Mouse (Mus musculus): ENCODE measurements around the gene Lect2. TPM values are rescaled to one million over a fixed set of nuclear protein-coding genes. Genes with fewer than 3 reads are reported as not detected.
A peak's percentile ranks its signal among the peaks of the same experiment; 100 is the strongest.

Lect2 gene
- polyA plus RNA-seq, 1 experiment from 2014 or later, result not detected

DNA sequence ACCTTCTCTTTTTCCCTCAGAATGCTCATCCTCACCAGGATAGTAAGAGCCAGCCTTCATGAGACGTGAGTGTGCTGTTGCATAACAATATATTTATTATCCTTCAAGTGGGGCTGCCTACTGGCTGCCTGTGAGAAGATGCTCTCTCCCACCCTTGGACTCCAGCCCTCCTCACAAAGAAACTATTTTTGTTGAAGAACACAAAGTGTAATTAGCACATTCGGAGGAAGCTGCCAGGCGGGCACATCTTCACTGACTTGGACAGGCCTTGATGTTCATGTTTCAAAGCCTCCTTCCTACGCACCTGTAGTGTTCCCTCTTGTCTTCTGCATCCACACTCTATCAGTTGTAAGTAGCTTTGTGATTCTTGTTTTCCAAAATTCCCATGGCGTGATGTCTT is 32.1 kb upstream of the Lect2 start:
- Histone ChIP-seq H3K4me3 (no peak overlapping the region), H3K27ac (peak overlapping the region; percentile 96), H3K27me3 (ENCODE audit: insufficient read depth, poor library complexity, severe bottlenecking) (no peaks in the 10 kb centered on the region), H3K36me3 (no peaks in the 10 kb centered on the region), H3K9me3 (no peaks in the 10 kb centered on the region), H3K4me1 (replicated peaks) (peaks cover 58% of the 10 kb centered on the region)
- 75% methylated on average over 5 of the region's 5 CpGs for WGBS
- no peak for DNase-seq (ENCODE audit: low spot score)

DNA sequence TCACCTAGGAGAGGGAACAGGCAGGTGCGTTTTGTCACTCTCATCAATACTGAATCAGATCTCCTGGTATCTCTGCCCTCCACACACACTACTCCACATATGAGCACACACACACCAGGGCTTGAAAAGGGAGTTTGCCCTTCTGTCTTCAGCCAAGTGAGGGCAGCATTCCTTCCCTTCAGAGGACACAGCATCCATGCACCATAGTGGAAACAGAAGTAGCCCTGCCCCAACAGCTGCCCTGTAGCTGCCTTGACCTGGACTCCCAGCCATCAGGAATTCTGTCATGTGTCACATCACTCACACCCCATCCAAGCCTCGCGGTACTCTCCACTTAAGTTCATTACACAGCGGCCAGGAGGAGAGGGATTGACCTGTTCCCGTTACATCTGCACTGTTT is 29.8 kb upstream of the Lect2 start:
- peaks cover 38% of the 10 kb centered on the region for H3K4me1 ChIP-seq (replicated peaks)
- no peaks in the 10 kb centered on the region for H3K9me3 ChIP-seq
- no peak overlapping the region for H3K4me3 ChIP-seq
- no peaks in the 10 kb centered on the region for H3K36me3 ChIP-seq
- DNase-seq (ENCODE audit: low spot score), result peak; percentile 25
- 74% methylated on average over 5 of the region's 5 CpGs for WGBS
- H3K27me3 ChIP-seq (ENCODE audit: insufficient read depth, poor library complexity, severe bottlenecking), result no peaks in the 10 kb centered on the region
- peak overlapping the region; percentile 59 for H3K27ac ChIP-seq

DNA sequence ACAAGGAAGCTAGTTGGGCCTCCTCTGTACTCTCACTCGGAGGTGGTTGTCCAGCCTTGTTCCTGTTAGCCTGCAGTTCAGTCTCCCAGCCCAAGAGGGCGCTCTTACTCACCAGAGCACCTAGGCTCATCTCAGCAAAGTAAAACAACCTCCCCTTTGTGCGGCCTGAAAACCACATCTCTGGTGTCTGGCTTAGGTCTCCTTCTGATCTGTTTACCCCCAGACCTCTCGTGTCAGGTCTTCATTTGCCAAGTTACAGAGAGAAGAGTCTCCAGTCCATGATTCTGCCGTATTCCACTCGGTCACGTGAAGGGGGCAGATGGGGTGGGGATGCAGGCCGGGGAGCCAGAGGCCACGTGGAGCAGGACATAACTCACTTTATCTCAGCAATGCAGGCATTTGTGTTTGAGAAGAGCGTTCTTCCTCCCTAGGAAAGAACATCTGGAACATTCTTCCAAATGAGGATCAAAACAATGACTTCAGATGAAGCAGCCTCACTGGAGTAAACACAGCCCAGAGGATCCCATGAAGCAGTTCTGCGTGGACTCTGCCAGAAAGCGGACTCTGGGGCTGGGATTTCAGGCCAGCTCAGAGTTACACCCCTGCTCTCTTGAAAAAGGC is 27.5 kb upstream of the Lect2 start:
- Histone ChIP-seq H3K27me3 (ENCODE audit: insufficient read depth, poor library complexity, severe bottlenecking) (no peaks in the 10 kb centered on the region), H3K4me1 (replicated peaks) (peaks cover 15% of the 10 kb centered on the region), H3K36me3 (no peaks in the 10 kb centered on the region), H3K27ac (peak overlapping the region; percentile 82), H3K4me3 (no peak overlapping the region), H3K9me3 (no peaks in the 10 kb centered on the region)
- DNase-seq (ENCODE audit: low spot score), result peak; percentile 83
- WGBS, result 63% methylated on average over 12 of the region's 12 CpGs

DNA sequence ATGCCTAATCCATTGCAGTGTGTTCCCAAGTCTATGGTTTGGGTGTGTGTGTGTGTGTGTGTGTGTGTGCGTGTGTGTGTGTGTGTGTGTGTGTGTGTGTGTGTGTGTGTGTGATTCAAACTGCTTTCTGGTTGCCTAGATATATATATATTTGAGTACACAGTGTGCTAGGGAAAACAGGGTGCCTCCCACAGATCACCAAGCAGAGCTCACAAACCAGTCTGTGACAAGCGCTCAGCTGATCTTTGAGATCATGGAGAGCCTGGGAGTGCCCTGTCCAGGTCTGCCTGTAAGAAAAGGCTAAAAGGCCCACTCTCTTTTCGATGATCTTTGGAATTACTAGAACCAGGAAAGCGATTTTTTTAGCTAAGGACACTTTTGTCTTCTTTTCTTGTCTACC is 26.8 kb upstream of the Lect2 start:
- DNase-seq (ENCODE audit: low spot score), result no peak
- no peak overlapping the region for H3K4me3 ChIP-seq
- peaks cover 8% of the 10 kb centered on the region; the same call in 1 of the 2 replicates for H3K4me1 ChIP-seq (replicated peaks)
- no peaks in the 10 kb centered on the region for H3K36me3 ChIP-seq
- H3K27me3 ChIP-seq (ENCODE audit: insufficient read depth, poor library complexity, severe bottlenecking), result no peaks in the 10 kb centered on the region
- H3K27ac ChIP-seq, result 0 out of 2 replicates have a peak overlapping the region, but pooled peaks have one; percentile 82
- WGBS, result 79% methylated on average over 4 of the region's 4 CpGs
- H3K9me3 ChIP-seq, result no peaks in the 10 kb centered on the region

DNA sequence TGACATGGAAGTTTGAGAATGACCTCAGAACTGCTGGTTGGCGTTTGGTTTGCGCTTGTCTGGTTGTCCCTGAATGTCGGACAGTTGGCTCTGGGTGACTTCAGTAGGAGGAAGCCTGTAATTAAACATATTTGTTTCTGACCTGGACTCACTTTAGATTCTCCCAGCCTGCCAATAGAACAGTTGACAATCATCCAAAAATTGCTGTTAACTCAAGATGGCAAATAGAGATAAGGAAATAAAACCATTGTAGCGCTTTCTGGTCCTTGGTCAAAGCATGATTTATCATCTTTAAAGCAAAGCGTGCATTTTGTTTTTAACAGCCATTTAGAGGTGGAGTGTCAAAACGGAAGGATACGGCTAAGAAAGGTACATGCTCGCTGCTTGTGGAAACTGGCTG is 23.3 kb upstream of the Lect2 start:
- DNase-seq (ENCODE audit: low spot score), result no peak
- no peaks in the 10 kb centered on the region for H3K27me3 ChIP-seq (ENCODE audit: insufficient read depth, poor library complexity, severe bottlenecking)
- H3K27ac ChIP-seq, result no peak overlapping the region
- no peak overlapping the region for H3K4me3 ChIP-seq
- WGBS, result 93% methylated on average over 8 of the region's 8 CpGs
- no peaks in the 10 kb centered on the region for H3K36me3 ChIP-seq
- H3K4me1 ChIP-seq (replicated peaks), result no peaks in the 10 kb centered on the region
- H3K9me3 ChIP-seq, result no peaks in the 10 kb centered on the region

DNA sequence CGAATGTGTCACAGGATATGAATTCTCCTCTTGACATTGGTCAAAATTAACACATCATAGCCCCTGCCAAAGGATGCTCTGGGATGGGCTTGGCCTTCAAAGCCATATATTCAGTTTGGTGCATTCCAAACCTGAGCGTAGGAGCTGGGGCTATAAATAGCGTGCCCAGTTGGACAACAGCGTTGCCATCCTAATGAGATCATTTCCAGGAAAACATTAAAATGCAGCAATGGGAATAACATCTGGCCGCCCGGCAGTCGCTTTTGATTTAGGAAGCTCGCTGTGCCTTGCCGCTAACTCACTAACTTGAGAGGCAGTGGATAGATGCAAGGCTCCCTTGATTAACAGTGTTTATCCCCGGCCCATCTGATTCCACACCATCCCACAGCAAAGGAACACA is 18.0 kb upstream of the Lect2 start:
- H3K4me3 ChIP-seq, result no peak overlapping the region
- H3K36me3 ChIP-seq, result no peaks in the 10 kb centered on the region
- DNase-seq (ENCODE audit: low spot score), result no peak
- H3K27ac ChIP-seq, result no peak overlapping the region
- H3K27me3 ChIP-seq (ENCODE audit: insufficient read depth, poor library complexity, severe bottlenecking), result no peaks in the 10 kb centered on the region
- H3K4me1 ChIP-seq (replicated peaks), result 0 out of 2 replicates have a peak, but pooled peaks cover 3% of the 10 kb centered on the region
- H3K9me3 ChIP-seq, result no peaks in the 10 kb centered on the region
- WGBS, result 79% methylated on average over 10 of the region's 10 CpGs

DNA sequence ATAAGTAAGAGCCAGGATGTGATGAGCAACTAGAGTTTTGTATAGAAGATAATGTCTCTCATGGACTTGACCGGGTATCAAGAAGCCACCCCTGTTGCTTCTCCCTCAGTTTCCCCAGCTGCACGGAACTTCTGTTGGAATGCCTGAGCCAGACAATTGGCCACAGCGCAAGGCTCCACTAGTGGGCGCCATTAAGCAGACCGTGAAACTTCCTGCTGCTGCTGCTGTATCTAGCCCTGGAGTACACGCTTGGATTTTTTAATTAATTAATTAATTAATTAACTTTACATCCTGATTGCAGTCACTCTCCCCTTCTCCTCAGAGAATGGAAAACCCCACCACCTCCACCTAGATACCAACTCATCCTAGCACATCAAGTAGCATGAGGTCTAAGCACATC is 14.8 kb upstream of the Lect2 start:
- no peak overlapping the region for H3K4me3 ChIP-seq
- 40% methylated on average over 6 of the region's 6 CpGs for WGBS
- no peaks in the 10 kb centered on the region for H3K9me3 ChIP-seq
- no peaks in the 10 kb centered on the region for H3K36me3 ChIP-seq
- H3K27me3 ChIP-seq (ENCODE audit: insufficient read depth, poor library complexity, severe bottlenecking), result no peaks in the 10 kb centered on the region
- peak; percentile 35 for DNase-seq (ENCODE audit: low spot score)
- no peak overlapping the region for H3K27ac ChIP-seq
- H3K4me1 ChIP-seq (replicated peaks), result peaks cover 21% of the 10 kb centered on the region

DNA sequence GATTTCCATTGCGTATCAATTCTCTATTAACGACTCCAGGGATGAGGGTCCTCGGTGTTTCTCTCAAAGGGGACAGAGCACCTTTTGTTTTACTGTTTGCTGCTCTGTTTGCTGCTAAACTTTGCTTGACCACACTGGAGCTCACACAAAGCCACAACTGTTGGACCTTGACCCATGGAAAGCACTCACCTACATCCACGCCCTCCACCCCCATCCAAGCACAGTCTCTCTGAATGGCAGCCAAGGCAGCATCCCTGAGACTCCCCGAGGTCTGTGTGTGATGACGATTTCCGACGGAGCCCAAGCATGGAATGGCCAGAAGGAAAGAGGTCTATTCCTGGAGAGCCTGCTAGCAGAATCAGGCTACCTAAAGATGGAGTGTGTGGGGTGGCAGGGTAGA is 12.8 kb upstream of the Lect2 start:
- WGBS, result 77% methylated on average over 8 of the region's 8 CpGs
- H3K4me3 ChIP-seq, result no peak overlapping the region

DNA sequence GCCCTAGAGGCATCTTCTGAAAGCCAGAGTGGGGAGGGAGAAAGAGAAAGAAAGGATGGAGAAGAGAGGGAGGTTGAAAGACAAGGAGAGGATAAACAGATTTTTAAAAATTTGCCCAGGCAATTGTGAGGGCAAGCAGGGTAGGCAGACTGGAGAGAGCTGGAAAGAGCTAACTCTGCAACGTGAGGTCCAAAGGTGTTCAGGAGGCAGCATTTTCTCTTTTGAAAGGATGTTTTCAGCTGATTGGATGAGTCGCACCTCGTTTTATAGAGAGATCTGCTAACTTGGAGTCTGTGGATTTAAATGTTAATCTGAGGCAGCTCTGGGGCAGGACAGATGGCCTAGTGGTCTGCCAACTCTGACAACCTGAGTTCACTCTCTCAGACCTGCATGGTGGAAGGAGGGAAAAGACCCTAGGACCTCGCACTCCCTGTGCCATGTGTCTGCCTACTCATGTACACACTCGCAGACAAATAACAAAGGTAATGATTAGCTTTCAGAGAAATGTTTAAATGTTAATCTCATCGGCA is 11.6 kb upstream of the Lect2 start:
- Histone ChIP-seq H3K4me3 (no peak overlapping the region), H3K27ac (no peak overlapping the region), H3K4me1 (replicated peaks) (peaks cover 32% of the 10 kb centered on the region), H3K27me3 (ENCODE audit: insufficient read depth, poor library complexity, severe bottlenecking) (no peaks in the 10 kb centered on the region), H3K36me3 (no peaks in the 10 kb centered on the region), H3K9me3 (no peaks in the 10 kb centered on the region)
- no peak for DNase-seq (ENCODE audit: low spot score)
- 88% methylated on average over 6 of the region's 6 CpGs for WGBS

More for the DNA sequence above, 12.8 kb upstream of the Lect2 start:
- Histone ChIP-seq H3K36me3 (no peaks in the 10 kb centered on the region), H3K4me1 (replicated peaks) (peaks cover 25% of the 10 kb centered on the region), H3K27ac (no peak overlapping the region), H3K27me3 (ENCODE audit: insufficient read depth, poor library complexity, severe bottlenecking) (no peaks in the 10 kb centered on the region), H3K9me3 (no peaks in the 10 kb centered on the region)
- DNase-seq (ENCODE audit: low spot score), result no peak

DNA sequence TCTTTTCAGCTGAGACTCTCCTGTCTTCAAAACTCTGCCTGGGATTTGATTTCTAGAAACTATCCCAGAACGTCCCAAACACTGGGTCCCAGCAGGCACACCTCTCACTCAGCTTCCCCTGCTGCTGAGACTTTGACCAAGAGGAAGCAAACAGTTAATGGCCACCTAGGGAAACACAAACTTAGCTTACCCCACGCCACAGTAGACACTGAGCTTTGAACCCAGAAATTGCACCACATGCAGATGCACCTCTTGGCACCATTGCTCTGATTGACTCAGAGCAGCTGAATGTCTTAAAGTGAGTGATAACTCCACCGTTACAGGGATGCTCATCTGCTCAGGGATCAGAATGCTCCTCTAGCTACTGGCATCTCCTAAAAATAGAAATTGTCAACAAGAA is 10.5 kb upstream of the Lect2 start:
- no peak overlapping the region for H3K4me3 ChIP-seq
- DNase-seq (ENCODE audit: low spot score), result no peak
- H3K27me3 ChIP-seq (ENCODE audit: insufficient read depth, poor library complexity, severe bottlenecking), result no peaks in the 10 kb centered on the region
- 24% methylated on average over 3 of the region's 3 CpGs for WGBS
- H3K9me3 ChIP-seq, result no peaks in the 10 kb centered on the region
- H3K4me1 ChIP-seq (replicated peaks), result peaks cover 43% of the 10 kb centered on the region
- H3K36me3 ChIP-seq, result no peaks in the 10 kb centered on the region
- peak overlapping the region; percentile 56 for H3K27ac ChIP-seq

DNA sequence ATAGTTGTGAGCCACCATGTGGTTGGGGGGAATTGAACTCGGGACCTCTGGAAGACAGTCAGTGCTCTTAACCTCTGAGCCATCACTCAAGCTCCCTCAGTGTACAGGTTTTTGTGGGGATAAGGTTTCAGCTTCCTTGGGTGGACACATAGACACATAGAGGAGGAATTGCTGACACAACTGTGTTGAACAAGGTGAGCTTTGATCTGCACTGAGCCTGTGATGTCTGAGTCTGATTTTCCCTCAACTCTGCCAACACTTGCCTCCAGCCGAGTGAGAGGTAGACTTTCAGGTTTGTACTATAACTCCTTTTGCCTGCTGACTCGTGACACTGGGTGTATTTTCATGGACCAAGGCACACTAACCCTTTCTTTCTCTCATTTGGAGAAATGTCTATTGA is 8.4 kb upstream of the Lect2 start:
- Histone ChIP-seq H3K27ac (no peak overlapping the region), H3K36me3 (no peaks in the 10 kb centered on the region), H3K9me3 (no peaks in the 10 kb centered on the region), H3K27me3 (ENCODE audit: insufficient read depth, poor library complexity, severe bottlenecking) (no peaks in the 10 kb centered on the region), H3K4me1 (replicated peaks) (peaks cover 47% of the 10 kb centered on the region), H3K4me3 (no peak overlapping the region)
- 87% methylated on average over 3 of the region's 3 CpGs for WGBS
- no peak for DNase-seq (ENCODE audit: low spot score)

DNA sequence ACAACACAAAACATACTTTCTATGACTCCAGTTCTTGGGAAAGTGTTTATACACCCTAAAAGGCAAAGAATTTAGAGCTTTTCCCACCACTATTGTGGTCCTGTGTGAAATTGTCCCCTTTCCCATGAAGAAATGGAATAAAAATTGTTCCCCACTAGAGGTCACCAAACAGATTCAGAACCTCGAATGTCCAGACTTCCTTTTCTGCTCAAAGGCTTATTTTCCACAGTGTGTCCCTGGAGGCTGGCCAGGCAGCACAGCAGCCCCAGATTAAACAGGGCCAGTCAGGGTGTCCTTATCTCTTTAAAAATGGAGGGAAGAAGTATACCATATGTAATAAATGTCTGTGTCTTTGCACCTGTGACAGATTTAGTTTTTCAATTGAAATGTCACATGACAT is 7.7 kb upstream of the Lect2 start:
- 14% methylated on average over 1 of the region's 1 CpGs for WGBS
- H3K9me3 ChIP-seq, result no peaks in the 10 kb centered on the region
- no peak overlapping the region for H3K4me3 ChIP-seq
- peaks cover 47% of the 10 kb centered on the region for H3K4me1 ChIP-seq (replicated peaks)
- no peak overlapping the region for H3K27ac ChIP-seq
- H3K36me3 ChIP-seq, result no peaks in the 10 kb centered on the region
- DNase-seq (ENCODE audit: low spot score), result no peak
- H3K27me3 ChIP-seq (ENCODE audit: insufficient read depth, poor library complexity, severe bottlenecking), result no peaks in the 10 kb centered on the region

DNA sequence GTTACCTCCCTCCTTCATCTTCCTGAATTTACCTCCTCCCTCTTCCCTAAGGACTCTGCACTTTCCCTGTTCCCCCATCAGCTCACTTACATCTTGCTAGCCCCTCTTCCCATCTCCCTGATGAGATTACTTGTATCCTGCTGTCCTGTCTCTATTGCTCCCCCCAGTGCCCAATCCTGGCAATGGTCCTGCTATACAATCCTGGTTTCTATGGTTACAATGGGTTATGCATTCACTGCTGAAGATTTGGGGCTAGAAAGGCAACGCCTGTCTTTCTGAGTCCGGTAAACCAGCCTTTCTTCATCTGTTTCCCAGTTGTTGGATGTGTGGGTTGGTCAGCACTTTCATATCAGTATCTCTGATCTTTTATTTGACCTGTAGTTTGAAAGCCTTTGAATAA is 6.1 kb upstream of the Lect2 start:
- no peak overlapping the region for H3K4me3 ChIP-seq
- H3K27ac ChIP-seq, result peak overlapping the region; percentile 31
- H3K27me3 ChIP-seq (ENCODE audit: insufficient read depth, poor library complexity, severe bottlenecking), result no peaks in the 10 kb centered on the region
- DNase-seq (ENCODE audit: low spot score), result peak; percentile 76
- H3K9me3 ChIP-seq, result no peaks in the 10 kb centered on the region
- WGBS, result 7% methylated on average over 2 of the region's 2 CpGs
- H3K36me3 ChIP-seq, result no peaks in the 10 kb centered on the region
- H3K4me1 ChIP-seq (replicated peaks), result peaks cover 43% of the 10 kb centered on the region

DNA sequence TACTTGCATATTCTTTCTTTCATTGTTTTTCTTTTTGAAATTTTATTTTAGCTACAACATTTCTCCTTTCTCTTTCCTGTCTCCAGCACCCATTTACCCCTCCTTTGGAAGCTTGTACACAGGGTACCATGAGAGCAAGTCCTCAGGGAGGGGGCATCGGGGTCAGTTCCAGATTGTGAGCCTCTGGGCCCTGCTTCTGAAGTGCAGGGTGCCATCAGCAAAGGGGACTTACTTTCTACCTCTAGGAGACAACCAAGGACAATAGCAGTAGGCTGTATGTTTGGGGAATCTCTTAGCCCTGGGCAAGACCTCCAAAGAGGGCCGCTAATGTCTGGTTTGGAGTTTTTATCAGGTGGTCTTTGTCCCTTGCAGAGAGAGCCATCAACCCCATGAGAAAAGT is 5.6 kb upstream of the Lect2 start:
- DNase-seq (ENCODE audit: low spot score), result no peak
- no peaks in the 10 kb centered on the region for H3K36me3 ChIP-seq
- WGBS, result 48% methylated on average over 2 of the region's 2 CpGs

More for the DNA sequence above, 5.6 kb upstream of the Lect2 start:
- H3K4me1 ChIP-seq (replicated peaks), result peaks cover 38% of the 10 kb centered on the region
- no peak overlapping the region for H3K4me3 ChIP-seq
- H3K27ac ChIP-seq, result peak overlapping the region; percentile 23; the same call in 1 of the 2 replicates
- H3K9me3 ChIP-seq, result no peaks in the 10 kb centered on the region
- no peaks in the 10 kb centered on the region for H3K27me3 ChIP-seq (ENCODE audit: insufficient read depth, poor library complexity, severe bottlenecking)

Data from hindbrain, embryonic 10.5 days (tissue).